Mouse (Mus musculus): ENCODE results near the gene Guca1b.

DNA sequence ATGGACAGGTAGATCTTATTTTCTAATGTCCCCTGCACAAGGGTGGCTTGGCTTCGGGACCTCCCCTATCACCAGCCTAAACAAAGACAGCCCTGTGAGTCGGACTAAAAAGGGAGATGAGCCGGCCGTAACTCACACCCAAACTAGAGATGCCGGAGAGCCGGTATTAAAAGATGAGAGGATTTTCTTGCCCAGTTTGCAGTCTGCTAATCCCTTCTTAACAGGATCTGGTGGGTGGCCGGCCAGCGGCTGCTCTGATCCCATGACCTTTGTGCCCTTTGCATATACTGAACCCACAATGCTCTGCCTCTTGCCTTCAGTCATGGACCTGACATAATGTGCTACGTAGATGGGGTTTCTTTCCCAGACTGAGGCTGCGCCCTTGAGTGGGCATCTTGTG, 15.3 kb downstream of the Guca1b start, which contains the start of gene Guca1a:
- TF ChIP-seq CTCF (IDR thresholded peaks at IDR 0.05; ENCODE audit: control insufficient read depth, insufficient read depth, insufficient read length) (no peak), USF1 (IDR thresholded peaks at IDR 0.05; ENCODE audit: low read depth) (no peak), MAX (IDR thresholded peaks at IDR 0.05) (no peak), CEBPB (IDR thresholded peaks at IDR 0.05; ENCODE audit: low read depth) (no peak), FOSL1 (IDR thresholded peaks at IDR 0.05; ENCODE audit: insufficient read depth, low read length, poor library complexity, severe bottlenecking) (no peak), MYOD1 (IDR thresholded peaks at IDR 0.05; ENCODE audit: control insufficient read depth, insufficient read length, low read depth) (no peak)

All from C2C12 (cell line).